In the genomic region with DNA sequence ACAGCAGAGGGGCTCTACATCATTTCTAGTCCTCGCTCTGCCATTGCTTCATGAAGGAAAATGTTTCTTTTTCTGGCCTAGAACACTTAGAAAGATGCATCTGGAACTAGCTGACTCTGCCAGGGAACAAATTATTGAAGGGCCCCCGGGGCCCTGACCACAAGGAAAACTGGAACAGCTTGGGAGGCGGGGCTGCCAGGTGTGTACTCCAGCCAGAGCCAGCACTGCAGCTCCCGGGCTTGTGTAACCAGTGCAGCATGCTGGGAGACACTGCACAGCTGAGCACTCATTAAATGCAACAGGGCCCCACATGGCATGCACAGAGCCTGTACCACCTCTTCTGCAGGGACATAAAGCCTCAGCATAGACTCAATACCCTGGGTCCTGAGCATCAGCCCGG, we compare ENCODE assay signal across 17 mouse cellular contexts.
A peak's percentile ranks its signal among the peaks of the same experiment; 100 is the strongest.
DNase-seq lines count a peak whose midpoint lies in the region; ATAC-seq and TF ChIP-seq lines count a peak whose summit lies in the region.
"Had no signal": no experiment of that assay in that cellular context is flagged by ENCODE, and none has a peak within 500 bp of the region (broad histone marks: within the 10 kb centered on the region; RNA-seq: fewer than 3 reads in every experiment).

No protein-coding gene starts in this region.

- no peaks in the 10 kb centered on the region for H3K36me3 ChIP-seq in midbrain, embryonic 12.5 days
- H3K36me3 ChIP-seq in midbrain, embryonic 10.5 days, result no peaks in the 10 kb centered on the region
- no peaks in the 10 kb centered on the region for H3K36me3 ChIP-seq in hindbrain, embryonic 16.5 days (ENCODE audit: control insufficient read depth, insufficient read depth, low read length)
- no peaks in the 10 kb centered on the region for H3K36me3 ChIP-seq in heart, embryonic 11.5 days (ENCODE audit: control insufficient read depth, insufficient read depth, low read length)
- H3K36me3 ChIP-seq: heart, embryonic 12.5 days; stomach, embryonic 15.5 days had no signal

- TF ChIP-seq CTCF in cerebellum, adult 2 months (IDR thresholded peaks at IDR 0.05; ENCODE audit: borderline replicate concordance, insufficient read depth, low read depth, low read length), result no peak

- DNase-seq in cerebellum, adult 2 months, result peak; percentile 6 to 10
- DNase-seq in cerebellum, adult 11 months, result no peak
- no peak for DNase-seq in midbrain, embryonic 10.5 days (ENCODE audit: low spot score)
- peak; percentile 4 for DNase-seq in retina, postnatal 1 day
- DNase-seq in lung, postnatal 4 days, result no peak
- DNase-seq: kidney, adult 8-10 months; thymus, postnatal 36 days had no signal

- 35% methylated on average over 5 of the region's 5 CpGs for WGBS in cerebellum, adult 2 months
- WGBS in midbrain, embryonic 12.5 days, result 72% methylated on average over 5 of the region's 5 CpGs
- WGBS in midbrain, embryonic 10.5 days, result 77% methylated on average over 5 of the region's 5 CpGs
- WGBS in hindbrain, embryonic 16.5 days, result 55% methylated on average over 5 of the region's 5 CpGs
- WGBS in heart, embryonic 11.5 days (ENCODE audit: insufficient replicate concordance), result 63% methylated on average over 5 of the region's 5 CpGs

- no peak overlapping the region for H3K4me3 ChIP-seq in cerebellum, adult 2 months (replicated peaks; ENCODE audit: insufficient read depth, low read depth, low read length)
- H3K4me3 ChIP-seq in midbrain, embryonic 12.5 days, result no peak overlapping the region
- H3K4me3 ChIP-seq in midbrain, embryonic 10.5 days, result no peak overlapping the region
- H3K4me3 ChIP-seq in hindbrain, embryonic 16.5 days (ENCODE audit: low read length), result no peak overlapping the region
- H3K4me3 ChIP-seq in heart, embryonic 11.5 days (ENCODE audit: low read depth, low read length), result no peak overlapping the region
- H3K4me3 ChIP-seq: erythroblast, embryonic 14.5 days; heart, embryonic 12.5 days; myocyte; stomach, embryonic 15.5 days had no signal

- no peak overlapping the region for H3K4me2 ChIP-seq in midbrain, embryonic 12.5 days (replicated peaks)
- no peak overlapping the region for H3K4me2 ChIP-seq in hindbrain, embryonic 16.5 days (ENCODE audit: low read length)
- no peak overlapping the region for H3K4me2 ChIP-seq in heart, embryonic 11.5 days
- H3K4me2 ChIP-seq: heart, embryonic 12.5 days; liver, embryonic 11.5 days; stomach, embryonic 15.5 days had no signal

- no peak for TF ChIP-seq POLR2A in cerebellum, adult 2 months (IDR thresholded peaks at IDR 0.05; ENCODE audit: borderline replicate concordance, insufficient read depth, low read length)

- no peak overlapping the region for H3K27ac ChIP-seq in cerebellum, adult 2 months (ENCODE audit: insufficient read depth, low read length)
- no peak overlapping the region for H3K27ac ChIP-seq in midbrain, embryonic 12.5 days (replicated peaks)
- H3K27ac ChIP-seq in midbrain, embryonic 10.5 days (replicated peaks), result no peak overlapping the region
- no peak overlapping the region for H3K27ac ChIP-seq in hindbrain, embryonic 16.5 days (ENCODE audit: low read depth, low read length)
- no peak overlapping the region for H3K27ac ChIP-seq in heart, embryonic 11.5 days (ENCODE audit: low read depth, low read length)
- H3K27ac ChIP-seq: stomach, embryonic 15.5 days had no signal

- H3K9me3 ChIP-seq in midbrain, embryonic 12.5 days, result no peaks in the 10 kb centered on the region
- no peaks in the 10 kb centered on the region for H3K9me3 ChIP-seq in midbrain, embryonic 10.5 days (replicated peaks)
- H3K9me3 ChIP-seq in hindbrain, embryonic 16.5 days (ENCODE audit: control insufficient read depth, low read length), result no peaks in the 10 kb centered on the region
- H3K9me3 ChIP-seq in heart, embryonic 11.5 days (replicated peaks; ENCODE audit: control insufficient read depth, low read length), result no peaks in the 10 kb centered on the region
- H3K9me3 ChIP-seq: heart, embryonic 12.5 days; stomach, embryonic 15.5 days had no signal

- H3K9ac ChIP-seq in midbrain, embryonic 12.5 days (replicated peaks), result no peak overlapping the region
- no peak overlapping the region for H3K9ac ChIP-seq in hindbrain, embryonic 16.5 days (ENCODE audit: low read depth, low read length)
- H3K9ac ChIP-seq in heart, embryonic 11.5 days (ENCODE audit: low read depth, low read length), result no peak overlapping the region
- H3K9ac ChIP-seq: heart, embryonic 12.5 days; stomach, embryonic 15.5 days had no signal

- peak; percentile 63; the same call in 1 of the 2 replicates for ATAC-seq in midbrain, embryonic 12.5 days (ENCODE audit: low FRiP score, low read depth)
- peak; percentile 63 for ATAC-seq in hindbrain, embryonic 16.5 days
- no peak for ATAC-seq in heart, embryonic 11.5 days (replicated peaks; ENCODE audit: insufficient number of reproducible peaks, low FRiP score, low TSS enrichment)
- ATAC-seq: lung, postnatal 0 days; Patski had no signal

- H3K27me3 ChIP-seq in cerebellum, adult 2 months (ENCODE audit: control insufficient read depth, insufficient read depth, low read length), result no peaks in the 10 kb centered on the region
- no peaks in the 10 kb centered on the region for H3K27me3 ChIP-seq in midbrain, embryonic 12.5 days
- no peaks in the 10 kb centered on the region for H3K27me3 ChIP-seq in midbrain, embryonic 10.5 days (ENCODE audit: low read depth, poor library complexity, severe bottlenecking)
- no peaks in the 10 kb centered on the region for H3K27me3 ChIP-seq in hindbrain, embryonic 16.5 days (replicated peaks; ENCODE audit: control insufficient read depth, insufficient read depth, low read length)
- H3K27me3 ChIP-seq in heart, embryonic 11.5 days (ENCODE audit: control insufficient read depth, insufficient read depth, low read length), result no peaks in the 10 kb centered on the region
- H3K27me3 ChIP-seq: heart, embryonic 12.5 days; Patski; stomach, embryonic 15.5 days had no signal

- H3K4me1 ChIP-seq in cerebellum, adult 2 months (ENCODE audit: control insufficient read depth, insufficient read depth, low read length), result no peaks in the 10 kb centered on the region
- H3K4me1 ChIP-seq in midbrain, embryonic 12.5 days, result 0 out of 2 replicates have a peak, but pooled peaks cover 4% of the 10 kb centered on the region
- H3K4me1 ChIP-seq in midbrain, embryonic 10.5 days, result no peaks in the 10 kb centered on the region
- H3K4me1 ChIP-seq in hindbrain, embryonic 16.5 days (ENCODE audit: control insufficient read depth, insufficient read depth, low read depth, low read length), result no peaks in the 10 kb centered on the region
- H3K4me1 ChIP-seq in heart, embryonic 11.5 days (ENCODE audit: control insufficient read depth, insufficient read depth, low read length), result 0 out of 2 replicates have a peak, but pooled peaks cover 4% of the 10 kb centered on the region
- H3K4me1 ChIP-seq: stomach, embryonic 15.5 days had no signal

Comparison
In these comparisons a context has a peak if more than half of its experiments do, and no peak if none do; other contexts are left out.
1. DNase-seq: peak in cerebellum, adult 2 months (2 of 2) and retina, postnatal 1 day (single experiment); none in cerebellum, adult 11 months (single experiment), midbrain, embryonic 10.5 days (single experiment) and lung, postnatal 4 days (0 of 2).